Mouse (Mus musculus): ENCODE results near the gene Ascc1. TPM values are rescaled to one million over a fixed set of nuclear protein-coding genes. Genes with fewer than 3 reads are reported as not detected.

Ascc1 gene
- total RNA-seq, 2 experiments from 2014 or later, result 24.3 to 29.9 TPM

Other genes starting within 250 kb of the Ascc1 start
- 21.9 and 26.0 TPM in 2 replicates for gene Dnajb12, start 123.2 kb upstream of the Ascc1 start, total RNA-seq (2015)
- 17.3 and 18.5 TPM in 2 replicates for gene Dnajb12, start 123.2 kb upstream of the Ascc1 start, total RNA-seq (2017)
- gene Ddit4, start 51.0 kb upstream of the Ascc1 start, total RNA-seq (2015), result 2.2 and 2.4 TPM in 2 replicates
- 0.94 and 1.2 TPM in 2 replicates for gene Ddit4, start 51.0 kb upstream of the Ascc1 start, total RNA-seq (2017)
- gene Anapc16, start 330 bp downstream of the Ascc1 start, total RNA-seq (2015), result 45.9 and 57.2 TPM in 2 replicates
- gene Anapc16, start 330 bp downstream of the Ascc1 start, total RNA-seq (2017), result 35.2 and 39.4 TPM in 2 replicates
- gene Spock2, start 103.4 kb downstream of the Ascc1 start, total RNA-seq (2015), result 0.11 and 0.20 TPM in 2 replicates
- gene Spock2, start 103.4 kb downstream of the Ascc1 start, total RNA-seq (2017), result 0.04 and 0.07 TPM in 2 replicates
- 0.25 TPM in 1 of 2 replicates, not detected in the other for gene Chst3, start 216.5 kb downstream of the Ascc1 start, total RNA-seq (2015)
- 0.15 and 0.16 TPM in 2 replicates for gene Chst3, start 216.5 kb downstream of the Ascc1 start, total RNA-seq (2017)